Mouse (Mus musculus): ENCODE results near the gene Sp8. TPM values are rescaled to one million over a fixed set of nuclear protein-coding genes. Genes with fewer than 3 reads are reported as not detected.

The Sp8 gene
- total RNA-seq (2021) = 1 to 10 TPM; 8.1 to 9.4 TPM

DNA sequence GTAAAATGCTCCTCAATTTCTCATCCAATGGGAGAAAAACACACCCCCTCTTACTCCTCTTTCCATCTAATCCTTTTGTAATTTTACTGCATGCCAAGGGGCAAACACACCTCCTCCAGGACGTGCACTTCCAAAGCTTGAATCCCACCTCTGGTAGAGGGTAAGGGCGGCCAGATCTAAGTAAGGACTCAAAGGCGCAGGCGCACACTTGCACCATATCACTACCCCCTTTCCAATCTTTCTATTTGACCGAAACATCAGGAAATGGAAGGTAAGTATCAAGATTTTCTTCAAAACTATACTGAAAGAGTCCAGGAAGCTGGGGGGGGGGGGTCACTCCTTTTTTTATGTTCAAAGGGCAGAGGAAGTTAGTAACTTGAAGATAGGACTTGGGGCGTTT, at the start of gene Sp8:
TSS of gene Sp8 (plus strand) at position 109 of the 400 bp plus-strand sequence.
- intact Hi-C loops (cut with DNase I) = no loop called here
- no peak for DNase-seq

GRCm38 (mm10) chr12:118811328-118811961, 34.7 kb upstream of the Sp8 start:
- DNase-seq = no peak
- intact Hi-C loops (cut with DNase I) = no loop called here

GRCm38 (mm10) chr12:118814561-118814960, 31.6 kb upstream of the Sp8 start:
- intact Hi-C loops (cut with DNase I) = no loop called here
- DNase-seq = no peak

- DNase-seq = no peak
- intact Hi-C loops (cut with DNase I) = no loop called here
Measured at GRCm38 (mm10) chr12:118816156-118816555, 30.0 kb upstream of the Sp8 start.

DNA sequence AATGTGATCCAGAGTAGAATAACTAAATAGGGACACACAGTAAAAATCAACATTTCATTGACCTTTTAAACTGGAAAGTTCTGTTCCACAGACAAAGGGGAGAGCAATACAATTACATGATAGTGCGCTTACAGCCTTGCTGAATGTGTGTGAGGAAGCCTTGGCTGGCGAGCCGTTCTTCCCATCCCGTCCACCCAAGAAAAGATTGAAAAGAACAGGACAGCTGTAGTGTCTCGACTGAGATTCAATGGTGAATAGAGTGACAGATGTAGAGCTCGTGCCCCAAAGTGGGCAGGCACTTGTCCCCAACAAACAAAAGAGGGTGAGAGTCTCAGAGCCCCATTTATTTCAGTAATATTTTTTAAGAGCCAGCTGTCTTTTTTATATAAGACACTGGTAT, 16.2 kb upstream of the Sp8 start:
- intact Hi-C loops (cut with DNase I) = no loop called here
- no peak for DNase-seq

- intact Hi-C loops (cut with DNase I) = no loop called here
- no peak for DNase-seq
Measured at GRCm38 (mm10) chr12:118836411-118837341, 9.5 kb upstream of the Sp8 start.

DNA sequence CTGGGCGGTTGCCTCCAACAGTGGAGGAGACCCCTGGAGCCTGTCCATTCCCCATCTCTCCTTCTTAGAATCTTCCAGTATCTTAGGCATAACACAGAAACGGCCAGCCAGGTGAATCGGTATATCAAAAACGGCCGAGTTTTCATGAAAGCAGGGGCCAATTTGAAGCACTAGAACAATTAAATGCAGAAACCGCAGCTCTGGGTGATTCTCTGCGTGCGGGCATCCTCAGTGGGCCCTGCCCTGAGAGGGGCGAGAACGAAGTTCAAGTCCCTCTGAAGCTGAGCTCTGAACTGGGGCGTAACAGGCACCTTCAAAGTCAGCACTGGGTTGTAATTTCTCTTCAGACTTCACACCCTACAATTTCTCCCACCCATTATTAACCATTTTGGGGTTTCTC, 8.8 kb upstream of the Sp8 start:
- DNase-seq = no peak
- intact Hi-C loops (cut with DNase I) = no loop called here

GRCm38 (mm10) chr12:118838260-118838659, 7.9 kb upstream of the Sp8 start:
- no peak for DNase-seq
- intact Hi-C loops (cut with DNase I) = no loop called here

DNA sequence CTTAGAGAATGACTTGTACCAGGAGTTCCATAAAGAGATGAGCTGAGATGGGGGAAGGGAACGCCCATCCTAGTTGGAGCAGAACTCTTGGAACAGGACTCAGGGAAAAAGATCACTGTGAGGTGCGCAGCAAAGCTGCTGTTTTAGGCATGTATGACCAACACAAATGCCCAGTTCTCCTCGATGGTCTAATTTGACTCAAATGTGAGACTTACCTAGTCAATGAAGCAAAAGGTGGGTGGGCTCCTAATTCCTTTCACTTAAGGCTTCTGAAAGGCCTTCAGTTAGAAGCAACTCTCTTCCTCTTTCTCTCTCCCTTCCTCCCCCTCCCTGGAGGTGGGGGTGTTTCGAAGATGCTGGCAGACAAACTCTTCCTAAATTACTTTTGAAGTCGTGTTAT, 6.7 kb upstream of the Sp8 start:
- intact Hi-C loops (cut with DNase I) = no loop called here
- DNase-seq = no peak

- DNase-seq = no peak
- intact Hi-C loops (cut with DNase I) = no loop called here
Measured at GRCm38 (mm10) chr12:118840301-118840700, 5.8 kb upstream of the Sp8 start.

GRCm38 (mm10) chr12:118840861-118841260, 5.3 kb upstream of the Sp8 start:
- intact Hi-C loops (cut with DNase I) = no loop called here
- DNase-seq = no peak

GRCm38 (mm10) chr12:118841381-118841922, 4.7 kb upstream of the Sp8 start:
- DNase-seq = no peak
- intact Hi-C loops (cut with DNase I) = no loop called here

DNA sequence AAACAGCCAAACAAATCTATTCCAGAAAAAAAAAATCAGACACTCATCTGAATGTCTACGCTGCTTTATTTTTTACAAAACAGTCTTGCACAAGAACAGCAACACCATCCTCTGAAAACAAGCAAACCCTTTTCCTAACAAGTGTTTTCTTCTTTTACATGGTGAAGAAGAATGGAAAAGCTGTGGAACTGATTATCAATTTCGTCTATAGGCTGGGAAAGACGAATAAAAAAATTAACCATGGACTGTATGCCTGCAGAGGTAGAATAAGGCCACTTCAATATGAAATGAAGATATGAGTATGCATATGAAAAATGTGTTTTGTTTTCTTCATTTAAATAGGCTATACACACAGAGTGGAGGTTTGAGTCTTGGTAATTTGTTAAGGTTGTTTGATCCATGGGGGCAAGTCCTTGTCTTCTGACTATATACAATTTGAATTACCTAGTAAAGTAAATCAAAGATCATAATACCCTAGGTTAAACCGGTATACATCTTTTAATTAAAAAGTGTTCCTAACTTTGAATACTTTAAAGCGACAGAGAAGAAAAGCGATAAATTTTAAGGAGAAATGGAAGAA, 4.1 kb upstream of the Sp8 start:
- no peak for DNase-seq
- intact Hi-C loops (cut with DNase I) = no loop called here

GRCm38 (mm10) chr12:118842671-118843411, 3.3 kb upstream of the Sp8 start:
- intact Hi-C loops (cut with DNase I) = no loop called here
- DNase-seq = no peak

GRCm38 (mm10) chr12:118844111-118844510, 2.0 kb upstream of the Sp8 start:
- DNase-seq = no peak
- intact Hi-C loops (cut with DNase I) = no loop called here

DNA sequence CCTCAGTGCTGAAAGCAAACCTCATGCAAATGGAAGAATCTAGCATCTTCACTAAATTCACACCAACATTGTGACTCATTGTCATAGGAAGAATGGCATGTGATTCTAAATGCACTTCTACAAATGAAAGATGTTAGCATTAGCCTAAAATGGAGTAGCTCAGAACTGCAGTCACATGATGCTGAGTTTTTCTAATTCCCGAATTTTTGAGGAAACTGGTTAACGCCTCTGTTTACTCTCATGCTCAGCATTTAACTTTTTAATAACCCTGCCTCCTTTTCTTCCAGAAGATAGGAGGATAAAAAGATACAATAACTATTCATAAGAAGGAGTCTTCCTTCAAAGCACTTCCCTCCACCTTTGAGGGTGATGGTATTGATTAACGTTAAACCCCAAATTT, 1.3 kb upstream of the Sp8 start:
- no peak for DNase-seq
- intact Hi-C loops (cut with DNase I) = no loop called here

- intact Hi-C loops (cut with DNase I) = no loop called here
Measured at GRCm38 (mm10) chr12:118845351-118845750, 778 bp upstream of the Sp8 start.

GRCm38 (mm10) chr12:118846649-118847321, 656 bp downstream of the Sp8 start:
- intact Hi-C loops (cut with DNase I) = no loop called here
- no peak for DNase-seq

More at GRCm38 (mm10) chr12:118845351-118845750, 778 bp upstream of the Sp8 start:
- DNase-seq = no peak

DNA sequence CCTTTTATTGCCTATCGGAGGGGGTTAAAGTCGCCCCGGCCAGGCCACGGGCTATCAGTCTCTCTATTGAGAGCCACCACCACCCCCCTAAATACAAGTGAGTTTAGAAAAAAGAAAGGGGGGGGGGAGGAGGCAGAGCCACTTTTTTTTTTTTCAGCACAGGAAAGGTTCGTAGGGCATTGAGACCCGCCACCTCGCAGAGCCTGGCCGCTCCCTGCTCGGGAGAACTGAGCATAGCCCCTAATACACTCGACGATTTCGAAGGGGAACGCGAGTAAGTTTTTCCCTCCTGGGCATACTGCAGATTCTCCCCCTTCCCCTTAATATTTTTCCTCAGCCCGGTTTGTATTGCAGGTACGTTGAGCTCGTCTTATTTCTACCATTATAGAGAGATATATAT, 1.3 kb downstream of the Sp8 start:
- intact Hi-C loops (cut with DNase I) = no loop called here
- DNase-seq = no peak

DNA sequence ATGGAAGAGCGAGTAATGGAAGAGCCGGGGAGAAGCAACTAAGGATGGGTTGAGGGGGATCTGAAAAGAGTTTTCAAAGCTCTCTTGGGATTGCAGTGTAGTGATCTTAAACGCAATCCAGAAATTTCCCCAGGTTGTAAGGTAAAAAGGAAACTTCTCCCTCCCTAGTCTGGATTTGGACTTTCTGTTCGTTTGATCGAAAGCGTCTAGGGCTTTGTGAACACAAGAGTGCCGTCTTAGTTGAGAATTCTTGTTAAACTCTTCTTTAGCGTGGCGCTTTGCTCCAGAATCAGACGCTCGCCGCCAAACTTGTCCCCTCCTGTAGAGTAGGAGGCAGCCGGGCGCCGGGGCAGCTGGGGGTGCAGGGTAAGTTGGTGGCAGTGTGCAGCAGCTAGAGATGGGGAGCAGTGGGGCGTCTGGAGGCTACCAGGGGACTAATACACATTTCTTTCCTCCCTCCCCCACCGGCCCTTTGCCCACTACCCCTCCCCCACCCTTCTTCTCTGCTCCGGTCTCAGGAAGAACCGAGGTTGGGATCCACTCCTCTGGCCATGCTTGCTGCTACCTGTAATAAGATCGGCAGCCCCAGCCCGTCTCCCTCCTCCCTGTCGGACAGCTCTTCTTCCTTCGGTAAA, 1.8 kb downstream of the Sp8 start:
- intact Hi-C loops (cut with DNase I) = no loop called here
- DNase-seq = no peak
